Mouse (Mus musculus) adrenal gland, adult 18-20 months (tissue): Measurements from ENCODE around the gene Tnik. TPM values are rescaled to one million over a fixed set of nuclear protein-coding genes. Genes with fewer than 3 reads are reported as not detected.

Experiments
- DNase-seq, 2 experiments: peaks; one replicate each; pipeline ENCODE4 v3.0.0; 2021 to 2022; ENCODE audit warnings: low spot score in 2 of 2
- total RNA-seq, 2 experiments: library from RNA; stranded (reverse); gene quantifications; 1 replicate in 1 of 2; 2 replicates in 1 of 2; pipeline ENCODE4 v1.2.3; 2021

Gene Tnik
- total RNA-seq, 2 experiments from 2014 or later = 7.7 to 14.8 TPM

- no peak for DNase-seq
Measured at GRCm38 (mm10) chr3:28399593-28400216, 136.7 kb downstream of the Tnik start.

GRCm38 (mm10) chr3:28401335-28401734 lies 138.3 kb downstream of the Tnik start:
- DNase-seq = no peak

GRCm38 (mm10) chr3:28402221-28402620 lies 139.2 kb downstream of the Tnik start:
- DNase-seq = no peak

GRCm38 (mm10) chr3:28405391-28405790 lies 142.4 kb downstream of the Tnik start:
- no peak for DNase-seq

- DNase-seq = no peak
Measured at GRCm38 (mm10) chr3:28408859-28409459, 145.9 kb downstream of the Tnik start.

GRCm38 (mm10) chr3:28410269-28410668 lies 147.3 kb downstream of the Tnik start:
- DNase-seq = no peak

- no peak for DNase-seq
Measured at GRCm38 (mm10) chr3:28415986-28416385, 153.0 kb downstream of the Tnik start.

GRCm38 (mm10) chr3:28417091-28417715 lies 154.2 kb downstream of the Tnik start:
- no peak for DNase-seq

- no peak for DNase-seq
Measured at GRCm38 (mm10) chr3:28420194-28420593, 157.2 kb downstream of the Tnik start.

- no peak for DNase-seq
Measured at GRCm38 (mm10) chr3:28420698-28421097, 157.7 kb downstream of the Tnik start.

- no peak for DNase-seq
Measured at GRCm38 (mm10) chr3:28421798-28422197, 158.8 kb downstream of the Tnik start.

- DNase-seq = no peak
Measured at GRCm38 (mm10) chr3:28422221-28422620, 159.2 kb downstream of the Tnik start.

- DNase-seq = no peak
Measured at GRCm38 (mm10) chr3:28425911-28426310, 162.9 kb downstream of the Tnik start.

GRCm38 (mm10) chr3:28431459-28431858 lies 168.4 kb downstream of the Tnik start:
- no peak for DNase-seq

- DNase-seq = no peak
Measured at GRCm38 (mm10) chr3:28432321-28432720, 169.3 kb downstream of the Tnik start.

GRCm38 (mm10) chr3:28435478-28435877 lies 172.5 kb downstream of the Tnik start:
- no peak for DNase-seq

GRCm38 (mm10) chr3:28437429-28437828 lies 174.4 kb downstream of the Tnik start:
- no peak for DNase-seq

GRCm38 (mm10) chr3:28441545-28441944 lies 178.5 kb downstream of the Tnik start:
- no peak for DNase-seq

- no peak for DNase-seq
Measured at GRCm38 (mm10) chr3:28442116-28442515, 179.1 kb downstream of the Tnik start.

- DNase-seq = no peak
Measured at GRCm38 (mm10) chr3:28447950-28448349, 184.9 kb downstream of the Tnik start.

GRCm38 (mm10) chr3:28453458-28453857 lies 190.4 kb downstream of the Tnik start:
- DNase-seq = no peak

- no peak for DNase-seq
Measured at GRCm38 (mm10) chr3:28456842-28457241, 193.8 kb downstream of the Tnik start.

- no peak for DNase-seq
Measured at GRCm38 (mm10) chr3:28457517-28457916, 194.5 kb downstream of the Tnik start.
